Mouse (Mus musculus) cerebellum, postnatal 10 days (tissue): ENCODE measurements around the gene Hoxb4.

Experiments
- DNase-seq, 2 experiments: peaks; one replicate each; pipeline ENCODE4 v3.0.0; 2021; ENCODE audit warnings: mixed read lengths in 2 of 2

Hoxb4 gene

GRCm38 (mm10) chr11:96285771-96286738, 32.0 kb upstream of the Hoxb4 start, which contains the start of gene Hoxb7:
Gene Hoxb7 (plus strand): TSS chr11:96286623.
- DNase-seq = no peak

DNA sequence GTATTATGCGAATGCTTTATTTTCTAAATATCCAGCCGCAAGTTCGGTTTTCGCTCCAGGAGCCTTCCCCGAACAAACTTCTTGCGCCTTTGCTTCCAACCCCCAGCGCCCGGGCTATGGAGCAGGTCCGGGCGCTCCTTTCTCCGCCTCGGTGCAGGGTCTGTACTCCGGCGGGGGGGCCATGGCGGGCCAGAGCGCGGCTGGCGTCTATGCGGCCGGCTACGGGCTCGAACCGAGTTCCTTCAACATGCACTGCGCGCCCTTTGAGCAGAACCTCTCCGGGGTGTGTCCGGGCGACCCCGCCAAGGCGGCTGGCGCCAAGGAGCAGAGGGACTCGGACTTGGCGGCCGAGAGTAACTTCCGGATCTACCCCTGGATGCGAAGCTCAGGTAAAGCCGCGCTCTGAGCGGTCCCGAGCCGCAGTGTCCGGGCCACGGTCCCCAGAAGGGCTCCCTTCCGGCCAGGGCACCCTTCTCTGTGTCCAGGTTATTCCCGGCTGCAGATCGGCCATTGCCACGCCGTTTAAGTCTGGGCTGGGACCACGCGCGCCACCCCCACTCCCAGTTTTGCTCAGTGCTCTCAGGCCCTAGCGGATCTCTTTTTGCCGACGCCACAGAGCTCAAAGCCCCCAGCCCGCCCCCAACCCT, 31.2 kb upstream of the Hoxb4 start:
- no peak for DNase-seq

DNA sequence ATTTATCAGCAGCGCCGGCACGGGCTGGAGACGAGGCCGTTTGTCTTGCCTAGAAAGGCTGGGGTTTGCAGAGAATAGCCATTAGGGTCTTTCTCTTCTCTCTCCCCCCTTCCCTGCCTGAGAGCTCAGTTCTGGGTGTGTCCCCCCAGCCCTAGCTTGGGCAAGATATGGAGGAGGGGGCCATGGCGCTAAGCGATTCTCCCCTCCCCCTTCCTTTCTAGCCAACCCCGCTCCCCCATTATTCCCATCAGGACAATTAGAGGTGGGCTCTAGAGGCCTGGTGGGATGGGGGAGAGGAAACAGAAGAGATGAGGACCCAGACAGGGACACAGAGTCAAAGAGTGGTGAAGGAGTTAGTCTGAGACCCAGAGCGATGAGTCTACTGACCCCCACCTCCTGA, 30.7 kb upstream of the Hoxb4 start:
- DNase-seq = no peak

DNA sequence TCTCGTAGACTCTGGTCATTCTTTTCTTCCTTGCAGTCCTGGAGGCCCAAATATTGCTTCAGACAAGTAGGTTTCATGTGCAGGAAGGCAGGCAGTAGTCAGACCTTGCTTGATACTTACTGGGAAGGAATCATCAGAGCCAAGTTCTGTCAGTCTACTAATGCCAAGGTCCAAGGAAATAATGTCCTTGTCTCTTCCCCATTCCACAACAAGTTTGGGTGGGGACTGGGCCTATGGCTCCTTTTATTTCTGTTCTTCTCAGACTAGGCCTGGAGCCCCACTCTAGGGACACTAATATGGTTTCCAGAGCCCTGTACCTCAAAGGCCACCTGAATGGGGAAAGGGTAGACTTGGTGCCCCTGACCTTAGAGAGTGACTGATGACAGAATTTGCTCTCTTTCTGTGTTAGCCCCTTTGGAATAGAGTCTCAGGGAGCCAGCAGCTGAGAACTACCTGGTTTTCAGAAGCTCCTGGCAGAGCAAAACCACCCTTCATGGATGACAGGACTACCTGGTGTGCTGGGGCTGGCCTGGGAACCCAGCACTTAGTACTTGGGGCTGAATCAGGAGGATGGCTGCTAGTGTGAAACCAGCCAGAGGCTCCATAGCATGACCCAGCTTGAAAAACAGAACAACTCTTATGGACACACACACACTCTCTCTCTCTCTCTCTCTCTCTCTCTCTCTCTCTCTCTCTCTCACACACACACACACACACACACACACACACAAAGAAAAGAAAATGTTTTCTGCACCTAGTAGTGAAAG, 29.4 kb upstream of the Hoxb4 start:
- DNase-seq = no peak

GRCm38 (mm10) chr11:96289293-96289692, 28.8 kb upstream of the Hoxb4 start:
- DNase-seq = no peak

- no peak for DNase-seq
Measured at GRCm38 (mm10) chr11:96289837-96290236, 28.2 kb upstream of the Hoxb4 start.

DNA sequence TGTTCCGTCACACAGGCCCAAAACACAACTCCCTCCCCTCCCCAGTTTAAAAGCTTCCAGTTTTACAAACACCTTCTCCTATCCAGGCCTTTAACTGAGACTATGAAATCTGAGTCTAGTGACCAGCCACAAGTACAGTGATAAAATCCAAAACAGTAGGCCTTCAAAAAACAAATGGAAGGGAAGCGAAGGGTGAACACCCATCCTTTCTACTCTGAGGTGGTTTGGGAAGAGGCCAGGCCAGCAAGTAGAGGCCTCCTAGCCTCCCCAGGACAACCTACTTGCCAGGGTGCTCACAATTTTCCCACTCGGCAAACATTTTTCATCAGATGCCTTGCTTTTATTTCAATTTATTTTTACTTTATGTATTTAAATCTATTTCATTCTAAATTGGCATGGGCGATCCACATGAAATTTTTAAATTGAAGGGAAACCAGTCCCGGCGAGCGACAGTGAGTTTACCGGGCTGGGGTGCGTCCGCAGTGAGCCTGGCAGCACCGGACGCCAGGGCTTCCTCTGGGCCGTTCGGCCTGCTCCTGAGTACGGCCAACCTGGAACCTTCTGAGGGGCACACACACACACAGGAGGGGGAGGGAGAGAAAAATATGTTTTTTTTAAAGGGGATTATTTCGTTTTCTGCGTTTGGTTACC, 27.2 kb upstream of the Hoxb4 start:
- DNase-seq = no peak

DNA sequence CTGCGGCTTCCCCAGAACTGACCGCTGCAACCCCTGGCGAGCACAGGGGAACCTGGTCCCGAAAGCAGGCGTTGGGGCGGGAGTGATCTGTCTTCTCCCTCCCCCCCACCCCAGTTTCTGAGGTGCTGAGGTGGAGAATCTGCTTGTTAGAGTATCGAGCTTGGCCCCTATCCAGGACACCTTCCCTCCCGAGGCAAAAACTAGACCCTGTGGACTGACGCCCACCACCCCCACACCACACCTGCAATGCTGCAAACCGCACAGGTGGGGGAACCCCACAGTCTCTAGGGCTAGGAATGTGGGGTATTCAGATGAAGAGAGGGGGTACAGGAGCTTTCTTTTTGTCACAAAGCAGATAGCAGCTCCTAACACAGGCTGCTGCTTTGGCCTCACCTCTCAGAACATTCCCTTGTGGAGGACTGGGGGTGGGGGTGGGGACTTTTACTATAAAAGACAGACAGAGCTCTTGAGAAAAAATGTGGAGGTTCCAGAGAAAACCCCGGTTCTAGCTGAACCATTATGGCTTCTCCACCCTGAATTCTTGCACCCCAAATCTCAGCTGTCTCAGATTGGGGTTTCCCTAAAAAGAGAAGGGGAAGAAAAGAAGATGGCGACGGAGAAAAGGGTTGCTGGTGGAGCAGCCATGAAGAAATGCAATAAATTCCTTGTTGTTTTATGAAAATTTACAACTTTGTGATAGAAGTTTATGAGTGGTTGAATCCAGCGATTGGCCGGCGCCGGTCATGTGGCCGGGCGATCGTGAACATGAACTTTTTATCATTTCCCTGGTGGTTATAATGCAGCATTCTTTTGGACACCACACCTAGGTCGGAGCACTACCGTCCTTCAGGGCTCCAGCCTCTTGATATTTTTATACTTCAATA, 26.1 kb upstream of the Hoxb4 start, which contains the start of gene Hoxb6:
Gene Hoxb6, plus strand, starts transcription at position 796 of the 884 bp plus-strand sequence.
- DNase-seq = no peak

GRCm38 (mm10) chr11:96292565-96293301, 25.3 kb upstream of the Hoxb4 start:
- DNase-seq = no peak

GRCm38 (mm10) chr11:96293302-96293921, 24.7 kb upstream of the Hoxb4 start:
- no peak for DNase-seq

DNA sequence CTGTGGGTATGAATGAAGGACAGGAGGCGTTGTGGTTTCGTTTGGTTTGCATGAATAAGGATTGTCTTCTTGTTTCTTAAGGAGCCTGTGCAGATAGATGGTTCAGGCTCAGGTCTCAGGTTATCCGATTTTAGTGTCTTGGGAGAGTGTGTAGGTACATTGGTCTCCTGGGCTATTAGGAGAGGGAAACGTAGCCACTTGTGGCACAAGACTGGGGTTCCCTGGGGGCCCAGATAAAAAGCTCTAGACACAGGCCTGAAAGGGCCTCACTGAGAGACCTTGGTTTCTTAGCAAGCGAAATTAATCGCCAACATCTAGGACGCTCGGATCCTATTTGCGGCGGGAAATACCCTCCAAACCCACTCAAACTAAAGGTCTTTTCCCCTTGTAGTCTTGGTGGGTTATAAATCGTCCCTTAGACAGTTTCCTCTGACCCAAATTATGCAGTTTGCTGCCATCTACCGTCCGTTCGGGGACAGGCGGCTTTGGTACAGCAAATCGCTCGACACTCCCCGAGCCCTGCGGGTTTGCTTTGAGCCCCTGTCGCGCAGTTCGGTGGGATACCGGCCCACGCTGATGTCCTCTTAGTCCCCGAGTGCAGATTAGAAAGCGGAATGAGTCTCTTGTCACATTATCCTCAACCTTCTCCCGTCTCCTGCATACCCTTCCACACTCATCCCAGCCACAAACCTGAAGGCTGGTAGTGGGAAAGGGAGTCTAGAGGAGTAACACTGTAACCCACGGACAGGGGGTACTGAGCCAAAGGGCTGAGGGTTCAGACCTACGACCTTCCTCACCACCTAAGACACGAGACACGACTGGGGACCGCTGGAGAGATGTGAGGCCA, 23.6 kb upstream of the Hoxb4 start:
- DNase-seq = peak; percentile 81 to 85

DNA sequence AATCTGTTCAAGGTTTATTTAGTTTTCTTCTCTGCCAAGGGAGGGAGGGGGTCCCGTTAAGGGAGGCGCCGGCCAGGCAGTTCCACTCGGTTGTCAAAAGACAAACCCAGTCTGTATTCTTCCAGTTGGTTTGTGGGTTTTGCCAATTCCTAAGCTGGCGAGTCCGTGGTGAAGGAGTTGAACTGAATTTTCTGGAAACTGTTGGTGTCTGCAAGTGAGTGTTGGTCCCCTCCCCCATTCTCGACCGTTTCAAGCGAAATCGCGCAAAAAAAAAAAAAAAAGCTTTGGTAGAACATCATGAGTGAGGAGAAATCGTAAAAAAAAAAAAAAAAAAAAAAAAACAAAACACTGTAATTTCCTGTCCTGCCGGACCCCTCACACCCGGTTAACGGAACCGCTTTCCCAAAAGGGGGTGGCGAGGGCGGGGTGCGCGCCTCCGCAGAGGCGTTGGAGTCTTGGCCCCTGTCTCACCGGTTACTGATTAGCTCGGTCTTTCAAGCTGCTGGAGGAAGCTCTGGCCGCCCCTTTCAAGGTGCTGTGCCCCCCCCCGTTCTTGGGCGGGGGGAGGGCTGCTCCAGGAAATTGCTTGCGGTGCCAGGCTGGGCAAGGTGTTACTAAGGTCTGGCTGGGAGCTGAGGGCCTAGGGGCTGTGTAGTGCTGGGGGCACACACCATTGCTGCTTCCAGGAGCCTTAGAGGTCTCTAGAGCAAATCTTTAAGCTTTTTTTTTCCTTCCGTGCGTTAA, 22.8 kb upstream of the Hoxb4 start:
- DNase-seq = no peak

DNA sequence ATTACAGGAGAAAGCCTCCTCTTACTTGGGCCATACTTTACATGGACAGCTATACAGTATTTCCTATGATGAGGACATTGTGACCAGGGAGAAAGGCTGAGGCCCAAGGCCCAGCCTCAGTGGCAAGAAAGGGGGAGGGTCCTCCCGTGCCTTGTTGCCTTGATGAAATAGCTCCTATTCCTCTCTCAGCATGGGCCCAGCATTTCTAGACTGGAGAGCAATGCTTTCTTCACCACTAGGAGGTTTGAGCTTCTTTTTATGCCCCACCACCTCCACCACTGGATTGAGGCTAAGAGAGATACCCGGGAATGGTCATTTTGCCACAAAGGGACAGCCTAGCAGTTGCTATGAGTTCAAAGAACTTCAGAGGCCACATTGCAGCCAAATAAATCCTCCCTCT, 21.1 kb upstream of the Hoxb4 start:
- no peak for DNase-seq

DNA sequence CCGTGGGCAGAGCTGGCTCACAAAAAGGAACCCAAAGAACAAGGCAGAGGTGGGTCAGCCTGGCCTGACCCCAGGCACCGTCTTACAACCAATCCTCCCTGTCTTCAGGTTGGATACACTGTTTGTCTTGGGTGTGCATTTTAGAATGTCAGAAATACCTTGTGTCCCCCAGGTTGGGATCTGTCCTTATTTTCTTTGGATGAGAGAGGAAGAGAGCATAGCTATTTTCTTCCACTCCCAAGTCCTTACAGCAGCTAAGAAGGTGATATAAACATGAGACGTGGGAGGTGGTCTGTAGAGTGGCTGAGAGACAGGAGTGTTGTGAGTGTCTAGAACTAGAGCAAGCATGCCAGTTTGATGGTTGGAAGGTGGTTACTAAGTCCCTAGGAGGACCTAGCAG, 20.6 kb upstream of the Hoxb4 start:
- DNase-seq = no peak

- DNase-seq = no peak
Measured at GRCm38 (mm10) chr11:96297968-96298635, 20.0 kb upstream of the Hoxb4 start.

- no peak for DNase-seq
Measured at GRCm38 (mm10) chr11:96298895-96299667, 19.0 kb upstream of the Hoxb4 start.

DNA sequence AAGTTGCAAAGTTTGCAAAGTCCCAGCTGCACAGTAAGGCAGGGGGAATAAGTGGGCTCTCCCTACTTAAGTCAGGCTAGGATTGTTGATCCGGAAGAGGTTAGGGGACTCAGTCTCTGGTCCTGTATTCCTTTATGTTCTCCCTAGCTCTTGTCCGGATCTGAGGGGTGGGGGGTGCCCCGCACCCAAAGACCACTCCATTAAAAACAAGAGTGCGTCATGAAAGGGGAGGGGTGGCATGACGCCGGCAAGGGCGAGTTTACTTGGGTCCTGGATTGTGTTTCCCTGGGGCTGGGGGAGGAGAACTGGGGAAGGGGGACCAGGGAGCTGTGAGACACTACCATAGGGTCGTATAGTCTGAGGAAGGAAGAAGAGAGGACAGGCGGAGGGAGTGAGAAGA, 18.3 kb upstream of the Hoxb4 start:
- DNase-seq = no peak
